ENCODE assay signal across 8 mouse cellular contexts in the genomic region with DNA sequence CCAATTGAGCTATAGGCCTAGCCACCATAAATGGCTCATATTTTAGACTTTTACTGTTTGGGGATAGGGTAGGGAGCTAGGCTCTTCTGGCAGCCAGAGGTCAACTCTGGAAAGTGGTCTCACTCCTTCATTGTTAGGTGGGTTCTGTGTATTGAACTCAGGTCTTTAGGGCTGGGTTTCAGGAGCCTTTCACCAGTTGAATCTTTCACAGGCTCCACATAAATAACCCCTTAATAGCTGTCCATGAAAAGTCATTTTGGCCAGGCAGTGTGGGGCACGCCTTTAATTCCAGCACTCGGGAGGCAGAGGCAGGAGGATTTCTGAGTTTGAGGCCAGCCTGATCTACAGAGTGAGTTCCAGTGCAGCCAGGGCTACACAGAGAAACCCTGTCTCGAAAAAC. TPM values are rescaled to one million over a fixed set of nuclear protein-coding genes. Genes with fewer than 3 reads are reported as not detected.
DNase-seq lines count a peak whose midpoint lies in the region; ATAC-seq and TF ChIP-seq lines count a peak whose summit lies in the region.

No protein-coding gene starts in this region.

- H3K4me1 ChIP-seq in forebrain, postnatal 0 days (ENCODE audit: insufficient read depth), result peaks cover 19% of the 10 kb centered on the region
- H3K4me1 ChIP-seq in liver, embryonic 13.5 days (replicated peaks), result peaks cover 64% of the 10 kb centered on the region
- peaks cover 12% of the 10 kb centered on the region for H3K4me1 ChIP-seq in lung, adult 2 months (ENCODE audit: control insufficient read depth, insufficient read depth, low read length)

- DNase-seq in A20 (ENCODE audit: low read depth, low spot score), result peak; percentile 56
- no peak for DNase-seq in forebrain, postnatal 0 days
- no peak for DNase-seq in liver, embryonic 13.5 days
- no peak for DNase-seq in adrenal gland, postnatal 36 days
- no peak for DNase-seq in frontal cortex, postnatal 10 days (ENCODE audit: low spot score in 2 of 2)
- DNase-seq in lung, adult 2 months, result no peak

- no peaks in the 10 kb centered on the region for H3K9me3 ChIP-seq in forebrain, postnatal 0 days (ENCODE audit: low read length)
- no peaks in the 10 kb centered on the region for H3K9me3 ChIP-seq in liver, embryonic 13.5 days (replicated peaks)

- no peak for TF ChIP-seq CTCF in C2C12 (IDR thresholded peaks at IDR 0.05; ENCODE audit: control insufficient read depth, insufficient read depth, insufficient read length)
- no peak for TF ChIP-seq CTCF in forebrain, postnatal 0 days (IDR thresholded peaks at IDR 0.05; ENCODE audit: low read depth)
- TF ChIP-seq CTCF in lung, adult 2 months (IDR thresholded peaks at IDR 0.05; ENCODE audit: insufficient read depth, low read length), result no peak

- peak overlapping the region; percentile 98; the same call in 1 of the 2 replicates for H3K9ac ChIP-seq in forebrain, postnatal 0 days
- H3K9ac ChIP-seq in liver, embryonic 13.5 days, result peak overlapping the region; percentile 100

- WGBS in forebrain, postnatal 0 days, result 91% methylated on average over 3 of the region's 3 CpGs
- WGBS in liver, embryonic 13.5 days (ENCODE audit: insufficient replicate concordance), result 58% methylated on average over 3 of the region's 3 CpGs
- 82% methylated on average over 3 of the region's 3 CpGs for WGBS in lung, adult 2 months

- H3K27me3 ChIP-seq in C2C12 (ENCODE audit: control insufficient read depth, insufficient read depth, insufficient read length), result no peaks in the 10 kb centered on the region
- no peaks in the 10 kb centered on the region for H3K27me3 ChIP-seq in forebrain, postnatal 0 days (ENCODE audit: insufficient read depth, low read length)
- H3K27me3 ChIP-seq in liver, embryonic 13.5 days, result no peaks in the 10 kb centered on the region

- H3K79me2 ChIP-seq in C2C12 (ENCODE audit: control insufficient read depth, insufficient read depth), result peaks cover 56% of the 10 kb centered on the region

- H3K27ac ChIP-seq in forebrain, postnatal 0 days (ENCODE audit: low read depth, low read length), result no peak overlapping the region
- peak overlapping the region; percentile 97 for H3K27ac ChIP-seq in liver, embryonic 13.5 days

- no peak for ATAC-seq in forebrain, postnatal 0 days
- no peak for ATAC-seq in liver, embryonic 13.5 days (ENCODE audit: low read depth)
- ATAC-seq in megakaryocyte-erythroid progenitor cell, adult 5-6 weeks (replicated peaks; ENCODE audit: low FRiP score, low TSS enrichment, poor library complexity, severe bottlenecking), result no peak

- H3K4me3 ChIP-seq in C2C12 (ENCODE audit: insufficient read depth, poor library complexity, severe bottlenecking), result peak overlapping the region; percentile 83
- H3K4me3 ChIP-seq in forebrain, postnatal 0 days (ENCODE audit: low read depth, low read length), result peak overlapping the region; percentile 83; the same call in 1 of the 2 replicates
- peak overlapping the region; percentile 97 for H3K4me3 ChIP-seq in liver, embryonic 13.5 days (replicated peaks)
- H3K4me3 ChIP-seq in lung, adult 2 months (replicated peaks; ENCODE audit: extremely low read depth, low read depth, low read length), result no peak overlapping the region

- H3ac ChIP-seq in C2C12 (ENCODE audit: control insufficient read depth, insufficient read length, low read depth), result no peak overlapping the region

- peaks cover 38% of the 10 kb centered on the region for H3K79me3 ChIP-seq in C2C12 (ENCODE audit: low read depth)

- peaks cover 32% of the 10 kb centered on the region for H3K36me3 ChIP-seq in C2C12 (ENCODE audit: control insufficient read depth, insufficient read depth)
- H3K36me3 ChIP-seq in forebrain, postnatal 0 days (ENCODE audit: insufficient read depth), result peaks cover 6% of the 10 kb centered on the region; the same call in 1 of the 2 replicates
- peaks cover 27% of the 10 kb centered on the region for H3K36me3 ChIP-seq in liver, embryonic 13.5 days

- H3K4me2 ChIP-seq in forebrain, postnatal 0 days (ENCODE audit: low read depth), result peak overlapping the region; percentile 49
- peak overlapping the region; percentile 87 for H3K4me2 ChIP-seq in liver, embryonic 13.5 days

- TF ChIP-seq POLR2A in lung, adult 2 months (IDR thresholded peaks at IDR 0.05; ENCODE audit: borderline replicate concordance, extremely low read depth, low read depth, low read length), result no peak

TF ChIP-seq in C2C12, 6 proteins besides CTCF, POLR2A, EP300 and RAD21:
- TF ChIP-seq FOSL1 (IDR thresholded peaks at IDR 0.05; ENCODE audit: insufficient read depth, low read length, poor library complexity, severe bottlenecking), result no peak
- TF ChIP-seq USF1 (IDR thresholded peaks at IDR 0.05; ENCODE audit: low read depth), result no peak
- TF ChIP-seq MAX (IDR thresholded peaks at IDR 0.05), result no peak
- no peak for TF ChIP-seq MYOD1 (IDR thresholded peaks at IDR 0.05; ENCODE audit: control insufficient read depth, insufficient read length, low read depth)
- no peak for TF ChIP-seq MYOG (IDR thresholded peaks at IDR 0.05; ENCODE audit: control insufficient read depth, extremely low read depth, insufficient read length)
- no peak for TF ChIP-seq CEBPB (IDR thresholded peaks at IDR 0.05; ENCODE audit: low read depth)

RNA-seq across cellular contexts. Expression of a gene that starts 0.9 kb away (rescaled TPM):
- 46.4 TPM for polyA plus RNA-seq in C2C12 (2012; fragmentation: generic; extraction: Trizol)
- total RNA-seq in forebrain, postnatal 0 days (2014; rRNA removed), result 131 and 137 TPM in 2 replicates
- 42.9 and 46.6 TPM in 2 replicates for polyA plus RNA-seq in forebrain, postnatal 0 days (2015; fragmentation: Nextera tagmentation; extraction: Ambion mirVana)
- 31.8 and 33.3 TPM in 2 replicates for polyA plus RNA-seq in liver, embryonic 13.5 days (2015; fragmentation: Nextera tagmentation; extraction: Ambion mirVana)
- total RNA-seq in adrenal gland, postnatal 36 days (2021), result 100 to 1,000 TPM; 199 to 227 TPM
- total RNA-seq in megakaryocyte-erythroid progenitor cell, adult 5-6 weeks (2014; fragmentation: Nextera tagmentation), result 76.0 and 78.6 TPM in 2 replicates
- total RNA-seq in megakaryocyte-erythroid progenitor cell, adult 5-6 weeks (2017), result 107 and 132 TPM in 2 replicates
- 89.2 and 178 TPM in 2 replicates for polyA plus RNA-seq in lung, adult 2 months (2012; rRNA removed)

RNA-seq across cellular contexts. Expression of a gene that starts 30.0 kb away (rescaled TPM):
- 3.1 TPM for polyA plus RNA-seq in C2C12 (2012; fragmentation: generic; extraction: Trizol)
- total RNA-seq in forebrain, postnatal 0 days (2014; rRNA removed), result 0.81 and 1.8 TPM in 2 replicates
- 0.67 and 2.0 TPM in 2 replicates for polyA plus RNA-seq in forebrain, postnatal 0 days (2015; fragmentation: Nextera tagmentation; extraction: Ambion mirVana)
- 0.37 and 0.83 TPM in 2 replicates for polyA plus RNA-seq in liver, embryonic 13.5 days (2015; fragmentation: Nextera tagmentation; extraction: Ambion mirVana)
- 10 to 100 TPM in 1 of 2 experiments, 1 to 10 TPM in 1; 6.5 to 11.1 TPM for total RNA-seq in adrenal gland, postnatal 36 days (2021)
- total RNA-seq in megakaryocyte-erythroid progenitor cell, adult 5-6 weeks (2014; fragmentation: Nextera tagmentation), result 0.20 TPM in 1 of 2 replicates, not detected in the other
- not detected in 2 replicates for total RNA-seq in megakaryocyte-erythroid progenitor cell, adult 5-6 weeks (2017)
- polyA plus RNA-seq in lung, adult 2 months (2012; rRNA removed), result 51.3 and 52.3 TPM in 2 replicates

RNA-seq across cellular contexts. Expression of a gene that starts 32.9 kb away (rescaled TPM):
- polyA plus RNA-seq in C2C12 (2012; fragmentation: generic; extraction: Trizol), result 42.0 TPM
- 140 and 146 TPM in 2 replicates for total RNA-seq in forebrain, postnatal 0 days (2014; rRNA removed)
- 145 and 151 TPM in 2 replicates for polyA plus RNA-seq in forebrain, postnatal 0 days (2015; fragmentation: Nextera tagmentation; extraction: Ambion mirVana)
- 33.4 and 36.8 TPM in 2 replicates for polyA plus RNA-seq in liver, embryonic 13.5 days (2015; fragmentation: Nextera tagmentation; extraction: Ambion mirVana)
- total RNA-seq in adrenal gland, postnatal 36 days (2021), result 100 to 1,000 TPM in 1 of 2 experiments, 10 to 100 TPM in 1; 83.6 to 107 TPM
- total RNA-seq in megakaryocyte-erythroid progenitor cell, adult 5-6 weeks (2014; fragmentation: Nextera tagmentation), result 38.7 and 39.4 TPM in 2 replicates
- total RNA-seq in megakaryocyte-erythroid progenitor cell, adult 5-6 weeks (2017), result 64.8 and 65.4 TPM in 2 replicates
- 9.3 and 15.7 TPM in 2 replicates for polyA plus RNA-seq in lung, adult 2 months (2012; rRNA removed)

Comparison
In these comparisons a context has a peak if more than half of its experiments do, and no peak if none do; other contexts are left out.
1. RNA of a gene that starts 30.0 kb away (polyA plus RNA-seq): 51.3 to 52.3 TPM in lung, adult 2 months; 3.1 TPM in C2C12 (single experiment), 0.67 to 2.0 TPM in forebrain, postnatal 0 days and 0.37 to 0.83 TPM in liver, embryonic 13.5 days; every median in the first group is over 10 times any median in the second.